Mouse (Mus musculus): ENCODE measurements around the gene Ppp6r2. TPM values are rescaled to one million over a fixed set of nuclear protein-coding genes. Genes with fewer than 3 reads are reported as not detected.

Ppp6r2 gene
- polyA plus RNA-seq, 1 experiment from 2014 or later = 25.0 TPM

- Histone ChIP-seq H3K9me3 (no peaks in the 10 kb centered on the region), H3K4me2 (no peak overlapping the region), H3K4me3 (no peak overlapping the region), H3K9ac (no peak overlapping the region), H3K27me3 (no peaks in the 10 kb centered on the region), H3K27ac (no peak overlapping the region), H3K4me1 (no peaks in the 10 kb centered on the region), H3K36me3 (peaks cover 90% of the 10 kb centered on the region)
- 98% methylated on average over 2 of the region's 2 CpGs for WGBS
- no peak for ATAC-seq (ENCODE audit: insufficient number of reproducible peaks, low FRiP score, low TSS enrichment, low read depth)
Measured at GRCm38 (mm10) chr15:89297695-89298094, 86.3 kb downstream of the Ppp6r2 start.

- 91% methylated on average over 13 of the region's 13 CpGs for WGBS
Measured at GRCm38 (mm10) chr15:89300180-89300579, 88.8 kb downstream of the Ppp6r2 start.

GRCm38 (mm10) chr15:89300600-89300999, 89.2 kb downstream of the Ppp6r2 start:
- WGBS = 95% methylated on average over 8 of the region's 8 CpGs
- Histone ChIP-seq H3K9ac (no peak overlapping the region), H3K27me3 (no peaks in the 10 kb centered on the region), H3K4me3 (no peak overlapping the region), H3K36me3 (peaks cover 90% of the 10 kb centered on the region), H3K4me2 (no peak overlapping the region), H3K9me3 (no peaks in the 10 kb centered on the region), H3K4me1 (no peaks in the 10 kb centered on the region), H3K27ac (no peak overlapping the region)
- ATAC-seq (ENCODE audit: insufficient number of reproducible peaks, low FRiP score, low TSS enrichment, low read depth) = no peak

More at GRCm38 (mm10) chr15:89300180-89300579, 88.8 kb downstream of the Ppp6r2 start:
- Histone ChIP-seq H3K9ac (no peak overlapping the region), H3K4me3 (no peak overlapping the region), H3K4me2 (no peak overlapping the region), H3K9me3 (no peaks in the 10 kb centered on the region), H3K27me3 (no peaks in the 10 kb centered on the region), H3K4me1 (no peaks in the 10 kb centered on the region), H3K36me3 (peaks cover 90% of the 10 kb centered on the region), H3K27ac (no peak overlapping the region)
- no peak for ATAC-seq (ENCODE audit: insufficient number of reproducible peaks, low FRiP score, low TSS enrichment, low read depth)

DNA sequence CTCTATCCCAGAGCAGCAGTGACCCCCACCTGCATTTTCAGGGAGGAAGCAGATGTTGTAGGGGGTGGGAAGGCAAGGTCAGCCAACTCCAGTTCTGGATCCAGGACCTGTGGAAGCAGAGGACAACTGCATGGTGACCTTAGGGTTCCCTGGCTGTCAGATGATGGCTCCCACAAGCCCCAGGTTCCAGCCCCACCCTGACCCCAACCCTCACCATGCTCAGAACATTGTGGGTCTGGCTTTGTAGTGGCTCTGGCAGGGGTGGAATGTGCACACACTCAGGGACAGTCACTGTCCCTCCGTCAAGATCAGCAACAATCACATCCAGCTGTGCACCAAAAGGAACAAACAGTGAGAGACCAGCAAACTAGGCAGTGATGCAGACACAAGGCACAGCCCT, 94.6 kb downstream of the Ppp6r2 start:
- Histone ChIP-seq H3K27ac (no peak overlapping the region), H3K4me1 (peaks cover 7% of the 10 kb centered on the region; the same call in 1 of the 2 replicates), H3K4me2 (no peak overlapping the region), H3K36me3 (peaks cover 64% of the 10 kb centered on the region), H3K9ac (no peak overlapping the region), H3K9me3 (no peaks in the 10 kb centered on the region), H3K4me3 (no peak overlapping the region), H3K27me3 (no peaks in the 10 kb centered on the region)
- WGBS = 46% methylated on average over 1 of the region's 1 CpGs
- ATAC-seq (ENCODE audit: insufficient number of reproducible peaks, low FRiP score, low TSS enrichment, low read depth) = no peak

DNA sequence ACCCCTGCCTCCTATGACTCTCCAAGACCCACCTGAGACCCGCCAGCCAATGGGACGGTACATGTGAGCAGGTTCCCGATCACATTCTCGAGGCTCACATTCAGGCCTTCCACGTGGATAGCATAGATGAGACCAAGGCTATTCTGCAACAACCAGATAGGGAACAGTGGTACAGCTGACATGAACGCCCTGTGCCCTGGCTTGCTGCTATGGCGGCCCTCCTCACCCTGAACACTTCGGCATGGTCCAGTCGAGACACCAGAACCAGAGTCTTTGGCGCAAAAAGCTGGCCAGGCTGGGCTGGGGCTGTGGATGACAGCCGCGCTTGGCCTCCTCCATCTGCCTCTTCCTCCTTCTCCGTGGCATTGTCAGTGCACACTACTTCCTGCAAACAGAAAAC, 96.1 kb downstream of the Ppp6r2 start:
- H3K9ac ChIP-seq = no peak overlapping the region
- H3K27me3 ChIP-seq = no peaks in the 10 kb centered on the region
- H3K36me3 ChIP-seq = peaks cover 49% of the 10 kb centered on the region
- no peak overlapping the region for H3K4me3 ChIP-seq
- 91% methylated on average over 13 of the region's 13 CpGs for WGBS
- ATAC-seq (ENCODE audit: insufficient number of reproducible peaks, low FRiP score, low TSS enrichment, low read depth) = no peak
- peaks cover 16% of the 10 kb centered on the region for H3K4me1 ChIP-seq
- H3K9me3 ChIP-seq = no peaks in the 10 kb centered on the region
- H3K27ac ChIP-seq = no peak overlapping the region
- H3K4me2 ChIP-seq = no peak overlapping the region

GRCm38 (mm10) chr15:89308406-89309139, 97.2 kb downstream of the Ppp6r2 start:
- 80% methylated on average over 7 of the region's 7 CpGs for WGBS
- no peak for ATAC-seq (ENCODE audit: insufficient number of reproducible peaks, low FRiP score, low TSS enrichment, low read depth)
- no peak overlapping the region for H3K4me3 ChIP-seq
- H3K4me1 ChIP-seq = peaks cover 27% of the 10 kb centered on the region
- H3K4me2 ChIP-seq = no peak overlapping the region
- H3K9ac ChIP-seq = no peak overlapping the region
- H3K9me3 ChIP-seq = no peaks in the 10 kb centered on the region
- peaks cover 38% of the 10 kb centered on the region for H3K36me3 ChIP-seq
- no peaks in the 10 kb centered on the region for H3K27me3 ChIP-seq
- H3K27ac ChIP-seq = no peak overlapping the region

DNA sequence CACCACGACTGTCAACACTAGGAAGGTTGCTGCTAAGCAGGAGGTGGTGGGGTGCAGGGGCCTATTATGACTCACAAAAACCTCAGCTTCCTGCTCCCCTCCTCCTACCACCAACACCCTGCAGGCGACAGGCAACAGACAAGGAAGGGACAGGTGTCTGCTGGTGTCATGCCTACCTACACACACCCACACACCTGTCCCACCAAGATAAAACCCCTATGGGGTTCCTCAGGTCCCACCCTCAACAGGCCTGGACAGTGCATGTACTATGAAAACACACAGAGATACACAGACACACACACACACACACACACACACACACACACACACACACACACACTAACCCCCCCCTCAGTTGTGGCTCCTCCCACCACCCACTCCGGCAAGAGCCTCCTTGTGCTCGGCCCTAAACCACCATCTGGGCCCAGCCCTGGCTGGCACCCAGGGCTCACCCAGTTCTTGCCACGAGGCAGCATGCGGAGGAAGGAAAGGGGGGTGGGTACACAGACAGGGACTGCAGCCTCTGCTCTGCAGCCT, 98.7 kb downstream of the Ppp6r2 start:
- Histone ChIP-seq H3K36me3 (peaks cover 23% of the 10 kb centered on the region), H3K4me1 (peaks cover 36% of the 10 kb centered on the region), H3K27ac (no peak overlapping the region), H3K9ac (0 out of 2 replicates have a peak overlapping the region, but pooled peaks have one; percentile 20), H3K27me3 (no peaks in the 10 kb centered on the region), H3K4me2 (no peak overlapping the region), H3K9me3 (no peaks in the 10 kb centered on the region), H3K4me3 (no peak overlapping the region)
- no peak for ATAC-seq (ENCODE audit: insufficient number of reproducible peaks, low FRiP score, low TSS enrichment, low read depth)
- WGBS = 60% methylated on average over 6 of the region's 6 CpGs

DNA sequence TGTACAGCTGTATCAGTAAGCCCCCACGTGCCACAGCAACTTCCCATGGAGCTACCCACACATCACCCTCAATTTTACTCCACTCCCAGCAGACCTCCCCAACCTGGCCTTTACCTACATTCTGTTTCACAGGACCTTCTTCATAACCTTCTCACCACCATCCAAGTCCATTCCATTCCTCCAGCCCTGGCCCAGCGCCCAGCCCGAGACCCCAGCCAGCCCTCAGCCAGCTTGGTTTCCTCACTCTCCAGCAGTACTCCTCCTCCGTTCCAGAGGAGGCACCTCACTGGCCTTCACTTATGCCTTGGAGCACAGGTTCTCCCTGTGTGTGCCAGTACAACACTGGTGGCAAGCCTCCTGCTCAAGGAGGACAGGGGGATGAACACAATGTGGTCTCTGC, 102.0 kb downstream of the Ppp6r2 start:
- WGBS = 75% methylated on average over 4 of the region's 4 CpGs
- Histone ChIP-seq H3K4me1 (peaks cover 41% of the 10 kb centered on the region), H3K4me2 (peak overlapping the region; percentile 74; the same call in 1 of the 2 replicates)

GRCm38 (mm10) chr15:89314107-89314506, 102.8 kb downstream of the Ppp6r2 start:
- Histone ChIP-seq H3K27me3 (no peaks in the 10 kb centered on the region), H3K9me3 (no peaks in the 10 kb centered on the region), H3K9ac (peak overlapping the region; percentile 87), H3K4me2 (peak overlapping the region; percentile 74), H3K4me3 (peak overlapping the region; percentile 98), H3K36me3 (no peaks in the 10 kb centered on the region), H3K4me1 (peaks cover 41% of the 10 kb centered on the region), H3K27ac (no peak overlapping the region)
- no peak for ATAC-seq (ENCODE audit: insufficient number of reproducible peaks, low FRiP score, low TSS enrichment, low read depth)
- 29% methylated on average over 3 of the region's 3 CpGs for WGBS

More for the DNA sequence above, 102.0 kb downstream of the Ppp6r2 start:
- Histone ChIP-seq H3K4me3 (0 out of 2 replicates have a peak overlapping the region, but pooled peaks have one; percentile 2), H3K27ac (no peak overlapping the region), H3K9ac (no peak overlapping the region), H3K27me3 (no peaks in the 10 kb centered on the region), H3K36me3 (no peaks in the 10 kb centered on the region), H3K9me3 (no peaks in the 10 kb centered on the region)
- ATAC-seq (ENCODE audit: insufficient number of reproducible peaks, low FRiP score, low TSS enrichment, low read depth) = no peak

DNA sequence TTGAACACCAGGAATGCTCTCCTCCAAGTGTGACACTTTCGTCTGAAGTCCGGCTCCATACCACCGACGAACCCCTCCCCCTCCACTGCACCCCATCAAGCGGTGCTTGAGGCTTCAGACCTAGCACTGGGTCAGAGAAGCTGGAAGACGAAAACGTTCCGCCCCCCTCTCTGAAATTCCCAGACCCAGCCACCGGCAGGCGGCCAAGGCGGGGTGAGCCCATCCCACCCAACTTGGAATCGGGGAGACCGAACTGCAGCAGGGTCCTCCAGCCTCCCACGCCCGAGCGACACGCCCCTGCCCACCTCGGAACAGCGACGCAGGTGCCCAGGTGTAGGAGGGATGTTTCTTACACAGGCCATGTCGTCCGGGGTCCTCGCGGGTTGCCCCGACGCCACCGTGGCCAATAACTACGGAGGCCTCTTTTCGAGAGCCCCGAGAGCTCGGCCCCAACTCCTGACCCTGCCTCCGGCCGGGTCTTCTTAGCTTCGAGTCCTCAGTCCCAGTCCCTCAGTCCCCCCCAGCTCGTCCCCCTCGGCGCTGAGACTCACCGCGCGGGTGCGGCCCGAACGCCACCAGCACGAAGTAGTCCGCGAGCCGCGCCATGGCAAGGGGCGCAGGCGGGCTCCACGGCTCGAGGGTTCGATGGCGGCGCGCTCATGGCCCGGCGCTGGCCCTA, 103.3 kb downstream of the Ppp6r2 start:
- WGBS = under 1% methylated on average over 58 of the region's 58 CpGs
- no peaks in the 10 kb centered on the region for H3K27me3 ChIP-seq
- peak overlapping the region; percentile 80 for H3K27ac ChIP-seq

GRCm38 (mm10) chr15:89315190-89315731, 103.9 kb downstream of the Ppp6r2 start, which contains the start of gene Sbf1:
TSS of gene Sbf1 (minus strand) at chr15:89315311.
- peak; percentile 99 for ATAC-seq (ENCODE audit: insufficient number of reproducible peaks, low FRiP score, low TSS enrichment, low read depth)
- Histone ChIP-seq H3K27me3 (no peaks in the 10 kb centered on the region), H3K36me3 (no peaks in the 10 kb centered on the region), H3K27ac (peak within 1 kb of the TSS; percentile 80), H3K9ac (peak within 1 kb of the TSS; percentile 87), H3K4me3 (peak within 1 kb of the TSS; percentile 98), H3K9me3 (no peaks in the 10 kb centered on the region), H3K4me2 (peak within 1 kb of the TSS; percentile 74), H3K4me1 (peaks cover 40% of the 10 kb centered on the region)
- under 1% methylated on average over 37 of the region's 37 CpGs for WGBS

More for the DNA sequence above, 103.3 kb downstream of the Ppp6r2 start:
- Histone ChIP-seq H3K9ac (peak overlapping the region; percentile 87), H3K4me2 (peak overlapping the region; percentile 74), H3K4me3 (peak overlapping the region; percentile 98), H3K4me1 (peaks cover 41% of the 10 kb centered on the region), H3K36me3 (no peaks in the 10 kb centered on the region), H3K9me3 (no peaks in the 10 kb centered on the region)
- peak; percentile 26 for ATAC-seq (ENCODE audit: insufficient number of reproducible peaks, low FRiP score, low TSS enrichment, low read depth)

Data from limb, embryonic 15.5 days (tissue).